Mouse (Mus musculus): ENCODE results near the gene Ppp1r35. TPM values are rescaled to one million over a fixed set of nuclear protein-coding genes. Genes with fewer than 3 reads are reported as not detected.

The Ppp1r35 gene
- polyA plus RNA-seq, 1 experiment = not detected

DNA sequence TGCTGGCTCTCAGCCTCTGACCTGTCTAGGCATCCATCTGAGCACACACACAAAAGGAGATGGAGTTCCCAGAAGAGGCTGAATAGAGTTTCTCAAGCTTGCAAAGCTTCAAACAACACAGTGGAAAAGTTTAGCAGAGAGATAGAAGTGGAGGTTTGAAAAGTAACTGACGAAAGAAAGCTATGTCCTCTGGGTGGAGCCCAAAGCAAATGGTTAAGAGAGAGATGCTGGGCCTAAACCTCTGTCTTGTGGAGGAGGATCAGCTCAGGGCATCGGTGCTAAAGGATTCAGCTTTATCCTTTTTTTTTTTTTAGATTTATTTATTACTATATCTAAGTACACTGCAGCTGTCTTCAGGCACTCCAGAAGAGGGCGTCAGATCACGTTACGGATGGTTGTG is 29.7 kb downstream of the Ppp1r35 start:
- no peaks in the 10 kb centered on the region for H3K4me1 ChIP-seq (ENCODE audit: control insufficient read depth, insufficient read depth, low read length)
- 88% methylated on average over 5 of the region's 5 CpGs for WGBS
- TF ChIP-seq POLR2A (IDR thresholded peaks at IDR 0.05; ENCODE audit: insufficient read depth, low read depth, low read length) (no peak), CTCF (IDR thresholded peaks at IDR 0.05; ENCODE audit: insufficient read depth, low read depth, low read length) (no peak)
- H3K4me3 ChIP-seq (ENCODE audit: insufficient read depth, low read depth, low read length) = no peak overlapping the region
- H3K27ac ChIP-seq (ENCODE audit: insufficient read depth, low read depth, low read length) = no peak overlapping the region

DNA sequence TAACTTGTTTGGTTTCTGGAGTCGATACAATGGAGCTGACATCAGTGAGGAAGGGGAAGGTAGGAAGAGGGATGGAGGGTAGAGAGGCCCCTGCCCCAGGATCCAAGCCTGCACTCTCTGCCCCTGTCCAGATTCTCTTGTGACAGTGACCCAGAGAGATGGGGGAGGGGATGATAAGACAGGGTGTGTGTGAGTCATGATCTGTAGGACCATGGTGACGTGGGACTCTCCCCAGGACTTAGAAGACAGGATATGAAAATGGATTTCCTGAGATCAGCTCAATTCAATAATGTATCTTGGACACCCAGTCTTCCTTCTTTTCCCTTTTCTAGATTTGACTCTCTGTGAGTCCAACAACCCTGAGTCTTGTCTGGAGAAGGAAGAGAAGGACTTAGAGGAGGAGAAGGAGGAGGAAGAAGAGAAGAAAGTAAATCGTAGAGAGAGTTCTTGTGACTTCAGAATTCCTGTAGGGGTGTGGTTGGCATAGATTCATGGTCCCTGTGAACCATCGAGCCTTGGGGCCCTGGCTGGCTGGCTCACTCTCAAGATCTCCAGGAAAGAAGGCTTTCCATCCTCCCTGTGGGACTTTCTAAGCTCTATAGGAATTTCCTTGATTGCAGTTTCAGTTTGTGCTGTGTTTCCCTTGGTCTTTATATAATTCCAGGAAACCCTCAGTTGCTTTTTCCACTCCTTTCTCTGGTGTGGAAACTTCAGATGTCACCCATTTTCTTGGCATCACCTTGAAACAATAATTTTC is 39.0 kb downstream of the Ppp1r35 start:
- 75% methylated on average over 4 of the region's 4 CpGs for WGBS
- H3K4me1 ChIP-seq (ENCODE audit: control insufficient read depth, insufficient read depth, low read length) = no peaks in the 10 kb centered on the region
- no peak overlapping the region for H3K27ac ChIP-seq (ENCODE audit: insufficient read depth, low read depth, low read length)
- H3K4me3 ChIP-seq (ENCODE audit: insufficient read depth, low read depth, low read length) = no peak overlapping the region
- TF ChIP-seq POLR2A (IDR thresholded peaks at IDR 0.05; ENCODE audit: insufficient read depth, low read depth, low read length) = no peak
- TF ChIP-seq CTCF (IDR thresholded peaks at IDR 0.05; ENCODE audit: insufficient read depth, low read depth, low read length) = no peak

DNA sequence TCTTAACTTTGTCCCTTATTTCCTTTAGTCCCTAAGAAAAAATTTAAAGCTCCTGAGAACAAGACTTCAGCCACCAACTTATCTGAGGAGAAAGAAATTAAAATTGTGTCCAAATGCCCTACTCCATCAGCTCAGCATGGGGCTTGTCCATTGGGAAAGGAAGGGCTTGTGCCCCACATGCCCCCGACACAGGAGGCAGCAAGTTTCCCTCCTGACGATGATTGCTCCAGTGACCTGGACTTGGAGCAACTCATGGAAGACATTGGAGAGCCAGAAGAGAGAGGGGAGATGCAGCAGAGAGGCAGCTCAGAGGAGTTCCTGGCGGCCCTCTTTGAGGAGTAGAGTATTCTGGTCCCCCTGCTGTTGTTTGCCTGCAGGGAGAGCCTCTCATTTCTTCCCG is 43.5 kb downstream of the Ppp1r35 start:
- Histone ChIP-seq H3K4me1 (ENCODE audit: control insufficient read depth, insufficient read depth, low read length) (no peaks in the 10 kb centered on the region), H3K27ac (ENCODE audit: insufficient read depth, low read depth, low read length) (no peak overlapping the region), H3K4me3 (ENCODE audit: insufficient read depth, low read depth, low read length) (no peak overlapping the region)
- TF ChIP-seq POLR2A (IDR thresholded peaks at IDR 0.05; ENCODE audit: insufficient read depth, low read depth, low read length) = no peak
- WGBS = 73% methylated on average over 4 of the region's 4 CpGs

DNA sequence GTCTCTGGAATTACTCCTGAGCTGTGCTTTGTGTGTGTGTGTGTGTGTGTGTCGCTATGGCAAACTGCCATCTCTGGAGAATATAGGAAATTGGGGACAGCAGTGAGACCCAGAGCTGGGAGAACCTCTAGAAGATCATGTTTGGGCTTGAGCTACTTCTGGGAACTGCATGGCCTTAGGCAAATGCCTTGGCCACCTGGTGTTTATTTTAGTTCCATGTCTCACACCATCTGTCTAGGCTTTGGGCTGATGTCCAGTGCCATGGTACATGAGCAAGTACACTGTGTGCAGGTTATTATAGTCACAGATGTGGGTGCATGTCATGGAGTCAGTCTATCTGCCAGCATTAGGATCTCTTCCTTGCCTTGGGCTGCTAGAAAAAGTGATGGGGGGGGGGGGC is 44.0 kb downstream of the Ppp1r35 start:
- no peak for TF ChIP-seq CTCF (IDR thresholded peaks at IDR 0.05; ENCODE audit: insufficient read depth, low read depth, low read length)
- TF ChIP-seq POLR2A (IDR thresholded peaks at IDR 0.05; ENCODE audit: insufficient read depth, low read depth, low read length) = no peak
- Histone ChIP-seq H3K27ac (ENCODE audit: insufficient read depth, low read depth, low read length) (no peak overlapping the region), H3K4me3 (ENCODE audit: insufficient read depth, low read depth, low read length) (no peak overlapping the region), H3K4me1 (ENCODE audit: control insufficient read depth, insufficient read depth, low read length) (no peaks in the 10 kb centered on the region)
- 76% methylated on average over 1 of the region's 1 CpGs for WGBS

DNA sequence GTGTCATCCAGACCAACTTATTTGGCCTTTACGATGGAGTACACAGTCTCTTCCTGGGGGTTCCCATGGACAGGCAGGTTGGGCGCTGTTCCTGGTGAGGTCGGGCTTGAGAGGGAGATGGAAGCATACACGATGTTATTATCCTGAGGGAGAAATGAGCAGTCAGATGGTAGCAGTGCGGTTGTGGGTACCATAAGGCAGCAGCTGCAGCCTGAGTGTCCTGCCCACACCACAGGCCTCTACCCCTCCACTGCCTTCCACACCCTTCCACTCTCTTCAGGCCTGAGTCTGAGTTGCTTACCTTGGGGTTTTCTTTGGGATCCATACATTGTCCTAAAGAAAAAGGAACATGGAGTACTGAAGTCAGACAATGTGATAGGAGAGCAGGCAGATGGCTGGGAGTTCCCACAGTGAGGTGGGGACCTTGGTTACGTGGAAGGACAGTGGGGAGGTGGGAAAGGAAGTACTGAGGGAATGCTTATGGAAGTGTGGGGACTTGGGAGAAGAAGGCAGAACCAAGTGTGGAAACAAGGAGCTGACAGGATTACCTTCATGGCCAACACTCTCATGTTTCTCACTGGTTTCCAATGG is 44.9 kb downstream of the Ppp1r35 start:
- WGBS = 90% methylated on average over 6 of the region's 6 CpGs
- Histone ChIP-seq H3K4me3 (ENCODE audit: insufficient read depth, low read depth, low read length) (no peak overlapping the region), H3K4me1 (ENCODE audit: control insufficient read depth, insufficient read depth, low read length) (no peaks in the 10 kb centered on the region), H3K27ac (ENCODE audit: insufficient read depth, low read depth, low read length) (no peak overlapping the region)
- no peak for TF ChIP-seq CTCF (IDR thresholded peaks at IDR 0.05; ENCODE audit: insufficient read depth, low read depth, low read length)
- no peak for TF ChIP-seq POLR2A (IDR thresholded peaks at IDR 0.05; ENCODE audit: insufficient read depth, low read depth, low read length)

DNA sequence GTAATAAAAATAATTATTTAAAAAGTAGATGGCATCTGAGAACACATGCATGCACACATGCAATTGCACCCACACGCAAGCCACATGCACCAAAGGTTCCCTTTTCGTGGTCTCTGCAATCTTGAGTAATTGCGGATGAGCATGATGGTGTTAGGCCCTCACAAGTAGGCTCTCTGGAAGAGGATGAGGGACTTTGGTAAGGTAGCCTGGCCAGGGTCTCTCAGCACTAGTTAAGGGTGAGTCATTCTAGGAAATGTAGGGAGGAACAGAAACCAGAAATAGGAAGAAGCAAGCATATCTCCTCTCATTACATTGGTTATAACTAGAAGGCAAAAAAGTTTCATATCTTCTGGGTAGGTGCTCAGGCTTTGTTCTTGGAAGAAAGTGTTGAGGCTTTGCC is 46.4 kb downstream of the Ppp1r35 start:
- no peak for TF ChIP-seq POLR2A (IDR thresholded peaks at IDR 0.05; ENCODE audit: insufficient read depth, low read depth, low read length)
- TF ChIP-seq CTCF (IDR thresholded peaks at IDR 0.05; ENCODE audit: insufficient read depth, low read depth, low read length) = no peak
- 95% methylated on average over 3 of the region's 3 CpGs for WGBS
- no peaks in the 10 kb centered on the region for H3K4me1 ChIP-seq (ENCODE audit: control insufficient read depth, insufficient read depth, low read length)
- H3K4me3 ChIP-seq (ENCODE audit: insufficient read depth, low read depth, low read length) = no peak overlapping the region
- no peak overlapping the region for H3K27ac ChIP-seq (ENCODE audit: insufficient read depth, low read depth, low read length)

DNA sequence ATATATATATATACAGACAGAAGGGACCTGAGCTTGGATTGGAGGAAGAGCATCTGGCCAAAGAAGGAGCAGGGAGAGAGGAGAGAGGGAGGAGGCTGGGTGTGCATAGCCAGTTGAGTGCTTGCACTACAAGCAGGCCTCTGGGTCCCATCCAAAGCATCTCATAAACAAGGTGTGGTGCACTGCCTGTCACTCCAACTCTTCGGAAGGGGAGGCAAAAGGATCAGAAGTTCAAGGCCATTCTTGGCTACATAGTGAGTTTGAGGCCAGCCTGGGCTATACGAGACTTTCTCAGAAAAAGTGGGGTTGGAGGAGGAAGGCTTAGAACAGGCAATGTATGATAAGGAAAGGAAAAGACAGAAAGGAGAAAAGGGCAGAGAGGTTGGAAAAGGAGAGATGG is 47.3 kb downstream of the Ppp1r35 start:
- H3K4me1 ChIP-seq (ENCODE audit: control insufficient read depth, insufficient read depth, low read length) = no peaks in the 10 kb centered on the region
- no peak for TF ChIP-seq CTCF (IDR thresholded peaks at IDR 0.05; ENCODE audit: insufficient read depth, low read depth, low read length)
- no peak for TF ChIP-seq POLR2A (IDR thresholded peaks at IDR 0.05; ENCODE audit: insufficient read depth, low read depth, low read length)
- 86% methylated on average over 2 of the region's 2 CpGs for WGBS
- H3K27ac ChIP-seq (ENCODE audit: insufficient read depth, low read depth, low read length) = no peak overlapping the region
- H3K4me3 ChIP-seq (ENCODE audit: insufficient read depth, low read depth, low read length) = no peak overlapping the region

DNA sequence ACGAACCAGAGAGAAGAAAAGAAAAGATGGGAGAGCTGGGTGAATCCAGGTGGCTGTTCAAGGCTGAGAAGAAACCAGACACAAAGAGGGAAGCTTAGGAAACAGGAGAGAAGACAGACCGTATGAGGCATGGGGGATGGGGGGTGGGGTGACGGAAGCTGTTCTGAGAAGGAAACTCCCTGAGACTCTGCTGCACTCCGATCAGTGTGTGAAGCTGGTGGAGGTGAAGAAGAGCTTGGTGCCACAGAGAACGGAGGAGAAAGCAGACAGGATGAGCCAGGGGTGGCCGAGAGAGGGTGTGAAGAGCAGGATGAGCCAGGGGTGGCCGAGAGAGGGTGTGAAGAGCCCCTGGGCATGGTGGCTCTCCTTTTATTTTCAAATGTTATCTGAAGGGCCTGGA is 47.8 kb downstream of the Ppp1r35 start:
- TF ChIP-seq POLR2A (IDR thresholded peaks at IDR 0.05; ENCODE audit: insufficient read depth, low read depth, low read length) = no peak
- no peak for TF ChIP-seq CTCF (IDR thresholded peaks at IDR 0.05; ENCODE audit: insufficient read depth, low read depth, low read length)
- 71% methylated on average over 7 of the region's 7 CpGs for WGBS
- H3K4me3 ChIP-seq (ENCODE audit: insufficient read depth, low read depth, low read length) = no peak overlapping the region
- no peak overlapping the region for H3K27ac ChIP-seq (ENCODE audit: insufficient read depth, low read depth, low read length)
- no peaks in the 10 kb centered on the region for H3K4me1 ChIP-seq (ENCODE audit: control insufficient read depth, insufficient read depth, low read length)

DNA sequence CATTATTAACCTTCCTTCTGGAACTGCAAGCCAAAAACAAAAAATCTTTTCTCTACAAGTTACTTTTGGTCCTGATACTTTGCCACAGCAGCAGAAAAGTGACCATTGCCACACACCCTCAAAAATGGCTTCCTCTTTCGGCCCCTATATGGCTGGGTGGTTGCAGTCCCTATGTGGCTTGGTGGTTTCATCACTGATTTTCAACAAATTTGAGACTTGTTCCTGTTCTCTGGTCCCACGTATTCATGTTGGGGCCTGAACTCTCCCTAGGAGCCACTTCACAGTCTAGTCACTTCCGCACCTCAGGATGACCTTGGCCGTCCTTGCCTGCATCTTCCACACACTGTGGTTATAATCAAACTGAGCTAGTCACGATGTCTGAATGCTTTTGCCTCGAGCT is 50.0 kb downstream of the Ppp1r35 start:
- Histone ChIP-seq H3K4me1 (ENCODE audit: control insufficient read depth, insufficient read depth, low read length) (no peaks in the 10 kb centered on the region), H3K4me3 (ENCODE audit: insufficient read depth, low read depth, low read length) (no peak overlapping the region), H3K27ac (ENCODE audit: insufficient read depth, low read depth, low read length) (no peak overlapping the region)
- TF ChIP-seq POLR2A (IDR thresholded peaks at IDR 0.05; ENCODE audit: insufficient read depth, low read depth, low read length) (no peak), CTCF (IDR thresholded peaks at IDR 0.05; ENCODE audit: insufficient read depth, low read depth, low read length) (no peak)
- 88% methylated on average over 6 of the region's 6 CpGs for WGBS

Other genes with a start within 250 kb of the Ppp1r35 start
- gene Epo, start 245.6 kb upstream of the Ppp1r35 start, polyA plus RNA-seq (2012; ENCODE audit: insufficient read depth, insufficient read length, low replicate concordance, missing spikeins) = not detected in 2 replicates
- not detected in 2 replicates for gene Gnb2, start 245.3 kb upstream of the Ppp1r35 start, polyA plus RNA-seq (2012; ENCODE audit: insufficient read depth, insufficient read length, low replicate concordance, missing spikeins)
- gene Actl6b, start 225.3 kb upstream of the Ppp1r35 start, polyA plus RNA-seq (2012; ENCODE audit: insufficient read depth, insufficient read length, low replicate concordance, missing spikeins) = not detected in 2 replicates
- not detected in 2 replicates for gene Tfr2, start 209.0 kb upstream of the Ppp1r35 start, polyA plus RNA-seq (2012; ENCODE audit: insufficient read depth, insufficient read length, low replicate concordance, missing spikeins)
- not detected in 2 replicates for gene Mospd3, start 177.8 kb upstream of the Ppp1r35 start, polyA plus RNA-seq (2012; ENCODE audit: insufficient read depth, insufficient read length, low replicate concordance, missing spikeins)
- gene Pcolce, start 165.1 kb upstream of the Ppp1r35 start, polyA plus RNA-seq (2012; ENCODE audit: insufficient read depth, insufficient read length, low replicate concordance, missing spikeins) = not detected in 2 replicates
- gene Fbxo24, start 149.8 kb upstream of the Ppp1r35 start, polyA plus RNA-seq (2012; ENCODE audit: insufficient read depth, insufficient read length, low replicate concordance, missing spikeins) = not detected in 2 replicates
- not detected in 2 replicates for gene Lrch4, start 149.7 kb upstream of the Ppp1r35 start, polyA plus RNA-seq (2012; ENCODE audit: insufficient read depth, insufficient read length, low replicate concordance, missing spikeins)
- gene Gm20605, start 149.7 kb upstream of the Ppp1r35 start, polyA plus RNA-seq (2012; ENCODE audit: insufficient read depth, insufficient read length, low replicate concordance, missing spikeins) = not detected in 2 replicates
- gene Sap25, start 137.5 kb upstream of the Ppp1r35 start, polyA plus RNA-seq (2012; ENCODE audit: insufficient read depth, insufficient read length, low replicate concordance, missing spikeins) = not detected in 2 replicates
- gene Irs3, start 133.1 kb upstream of the Ppp1r35 start, polyA plus RNA-seq (2012; ENCODE audit: insufficient read depth, insufficient read length, low replicate concordance, missing spikeins) = not detected in 2 replicates
- gene Agfg2, start 94.1 kb upstream of the Ppp1r35 start, polyA plus RNA-seq (2012; ENCODE audit: insufficient read depth, insufficient read length, low replicate concordance, missing spikeins) = not detected in 2 replicates
- not detected in 2 replicates for gene Nyap1, start 37.2 kb upstream of the Ppp1r35 start, polyA plus RNA-seq (2012; ENCODE audit: insufficient read depth, insufficient read length, low replicate concordance, missing spikeins)
- gene Tsc22d4, start 33.1 kb upstream of the Ppp1r35 start, polyA plus RNA-seq (2012; ENCODE audit: insufficient read depth, insufficient read length, low replicate concordance, missing spikeins) = 483 TPM in 1 of 2 replicates, not detected in the other
- gene Mepce, start 8.8 kb downstream of the Ppp1r35 start, polyA plus RNA-seq (2012; ENCODE audit: insufficient read depth, insufficient read length, low replicate concordance, missing spikeins) = not detected in 2 replicates
- gene Zcwpw1, start 8.9 kb downstream of the Ppp1r35 start, polyA plus RNA-seq (2012; ENCODE audit: insufficient read depth, insufficient read length, low replicate concordance, missing spikeins) = not detected in 2 replicates
- gene Pilra, start 57.4 kb downstream of the Ppp1r35 start, polyA plus RNA-seq (2012; ENCODE audit: insufficient read depth, insufficient read length, low replicate concordance, missing spikeins) = not detected in 2 replicates
- not detected in 2 replicates for gene Pilrb1, start 79.3 kb downstream of the Ppp1r35 start, polyA plus RNA-seq (2012; ENCODE audit: insufficient read depth, insufficient read length, low replicate concordance, missing spikeins)
- gene Pilrb2, start 93.0 kb downstream of the Ppp1r35 start, polyA plus RNA-seq (2012; ENCODE audit: insufficient read depth, insufficient read length, low replicate concordance, missing spikeins) = not detected in 2 replicates
- not detected in 2 replicates for gene Cyp3a13, start 142.8 kb downstream of the Ppp1r35 start, polyA plus RNA-seq (2012; ENCODE audit: insufficient read depth, insufficient read length, low replicate concordance, missing spikeins)
- gene Gjc3, start 184.2 kb downstream of the Ppp1r35 start, polyA plus RNA-seq (2012; ENCODE audit: insufficient read depth, insufficient read length, low replicate concordance, missing spikeins) = not detected in 2 replicates
- not detected in 2 replicates for gene Azgp1, start 202.7 kb downstream of the Ppp1r35 start, polyA plus RNA-seq (2012; ENCODE audit: insufficient read depth, insufficient read length, low replicate concordance, missing spikeins)
- gene Smok3a, start 242.4 kb downstream of the Ppp1r35 start, polyA plus RNA-seq (2012; ENCODE audit: insufficient read depth, insufficient read length, low replicate concordance, missing spikeins) = not detected in 2 replicates
- gene Smok3b, start 242.6 kb downstream of the Ppp1r35 start, polyA plus RNA-seq (2012; ENCODE audit: insufficient read depth, insufficient read length, low replicate concordance, missing spikeins) = not detected in 2 replicates